Mouse (Mus musculus) frontal cortex, postnatal 25 days (tissue): ENCODE data around the gene St14.

Source experiments
- DNase-seq, 2 experiments: peaks; one replicate each; pipeline ENCODE4 v3.0.0; 2022; ENCODE audit warnings: low spot score in 2 of 2

Gene St14

DNA sequence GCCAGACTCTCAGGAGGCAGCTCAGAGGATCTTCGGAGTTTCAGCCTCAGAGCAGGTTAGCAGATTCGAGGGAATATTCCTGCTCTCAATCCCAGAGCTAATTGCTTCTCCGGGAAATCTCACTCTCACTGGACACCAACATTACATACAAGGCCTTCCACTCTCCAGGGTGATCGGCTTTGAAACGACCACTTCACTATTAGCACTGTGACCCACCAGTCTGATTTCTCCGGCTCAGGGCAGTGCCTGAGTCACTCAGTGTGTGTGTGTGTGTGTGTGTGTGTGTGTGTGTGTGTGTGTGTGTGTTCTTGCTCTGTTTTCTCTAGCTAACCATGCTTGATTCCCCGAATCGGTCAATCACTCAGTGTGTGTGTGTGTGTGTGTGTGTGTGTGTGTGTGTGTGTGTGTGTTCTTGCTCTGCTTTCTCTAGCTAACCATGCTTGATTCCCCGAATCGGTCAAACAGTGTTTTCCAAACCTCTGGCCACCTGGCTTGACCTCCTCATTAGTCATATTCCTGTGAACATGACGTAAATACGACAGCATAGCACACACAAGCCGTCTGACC, 9.1 kb downstream of the St14 start:
- DNase-seq = no peak

- DNase-seq = no peak
Observed at GRCm38 (mm10) chr9:31120533-31120915, 11.1 kb downstream of the St14 start.

DNA sequence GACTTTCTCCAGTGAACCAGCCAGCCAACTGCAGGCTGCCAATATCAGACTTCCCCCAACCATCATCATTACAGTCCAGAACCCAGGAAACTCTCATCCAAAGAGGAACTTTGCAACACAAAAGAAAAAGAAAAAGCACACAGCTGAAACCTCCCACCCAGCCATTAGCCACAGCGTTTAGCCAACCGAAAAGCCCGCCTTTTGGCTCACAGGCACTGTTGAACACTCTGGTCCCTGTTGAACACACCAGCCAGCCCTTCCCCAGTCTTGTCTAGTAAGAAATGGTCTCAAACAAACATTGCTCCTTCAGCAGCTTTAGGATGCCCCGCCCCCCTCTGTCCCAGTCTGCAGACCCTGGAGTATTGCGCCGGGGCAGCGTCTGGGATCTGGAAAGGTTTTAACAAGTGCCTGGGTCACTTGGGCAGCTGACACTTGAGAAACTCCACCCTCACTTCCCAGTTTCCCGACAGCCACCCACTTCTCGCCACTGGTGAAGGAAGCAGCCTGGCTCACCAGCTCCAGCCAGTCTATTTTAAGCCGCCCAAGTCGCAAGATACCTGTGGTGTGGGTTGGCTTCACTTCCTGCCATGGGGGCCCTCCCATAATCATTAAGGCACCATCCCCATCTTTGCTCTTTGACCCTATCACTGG, 11.6 kb downstream of the St14 start:
- no peak for DNase-seq

GRCm38 (mm10) chr9:31119405-31119804, 12.2 kb downstream of the St14 start:
- DNase-seq = no peak

GRCm38 (mm10) chr9:31118520-31119298, 12.9 kb downstream of the St14 start:
- DNase-seq = no peak

GRCm38 (mm10) chr9:31117488-31117887, 14.2 kb downstream of the St14 start:
- DNase-seq = no peak

DNA sequence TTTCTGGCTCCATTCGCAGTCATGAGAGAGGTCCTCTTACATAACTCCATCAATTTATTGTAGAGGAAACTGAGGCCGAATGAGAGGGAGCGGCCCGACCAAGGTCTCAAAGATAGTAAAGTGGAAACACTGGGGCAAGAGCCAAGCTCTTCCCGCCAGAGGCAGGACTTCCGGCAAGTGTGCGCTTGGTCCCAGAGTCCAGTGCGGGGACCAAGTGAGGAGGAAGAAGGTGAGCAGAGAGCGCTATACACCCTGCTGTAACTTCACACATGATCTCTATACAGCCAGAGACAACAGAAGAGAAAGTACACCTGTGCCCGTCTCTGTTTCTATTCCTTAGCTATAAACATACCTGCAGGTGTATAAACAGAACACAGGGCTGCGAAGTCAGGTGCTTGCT, 14.6 kb downstream of the St14 start:
- no peak for DNase-seq

DNA sequence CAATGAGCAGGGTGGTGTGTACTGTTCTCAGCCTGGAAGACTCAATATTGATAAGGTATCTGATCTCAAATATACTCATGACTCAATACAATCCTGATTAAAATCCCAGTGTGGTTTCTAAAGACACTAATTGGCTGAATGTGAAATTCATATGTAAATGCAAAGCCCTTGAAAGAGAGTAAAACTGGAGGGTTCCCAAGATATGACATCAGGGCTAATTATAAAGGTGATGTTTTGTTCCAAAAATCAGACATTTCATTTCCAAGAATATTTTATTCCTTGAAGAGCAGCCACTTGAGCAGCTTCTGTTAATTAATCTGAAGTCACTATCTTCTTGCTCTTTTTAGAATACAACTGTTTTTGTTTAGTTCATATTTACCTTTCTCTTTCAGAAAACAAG, 16.1 kb downstream of the St14 start:
- no peak for DNase-seq

DNA sequence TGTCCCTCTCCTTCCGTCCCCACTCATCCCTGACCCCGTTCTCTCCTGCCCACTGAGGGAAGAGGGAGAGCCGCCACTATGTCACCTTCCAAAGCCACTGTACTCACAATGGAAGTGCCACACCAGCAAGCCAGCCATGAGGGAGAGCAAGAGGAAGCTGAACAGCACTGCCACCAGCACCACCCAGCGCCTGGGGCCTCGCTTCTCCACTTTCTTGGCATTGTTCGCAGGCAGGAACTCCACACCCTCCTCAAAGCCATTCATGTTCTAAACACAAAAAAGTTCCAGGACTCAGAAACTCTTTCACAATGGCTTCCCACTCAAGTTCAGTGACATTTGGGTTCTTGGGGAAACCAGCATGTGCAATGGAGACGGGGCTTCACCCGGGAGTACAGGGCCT, 23.2 kb downstream of the St14 start:
- no peak for DNase-seq

GRCm38 (mm10) chr9:31098118-31098517, 33.5 kb downstream of the St14 start:
- no peak for DNase-seq

DNA sequence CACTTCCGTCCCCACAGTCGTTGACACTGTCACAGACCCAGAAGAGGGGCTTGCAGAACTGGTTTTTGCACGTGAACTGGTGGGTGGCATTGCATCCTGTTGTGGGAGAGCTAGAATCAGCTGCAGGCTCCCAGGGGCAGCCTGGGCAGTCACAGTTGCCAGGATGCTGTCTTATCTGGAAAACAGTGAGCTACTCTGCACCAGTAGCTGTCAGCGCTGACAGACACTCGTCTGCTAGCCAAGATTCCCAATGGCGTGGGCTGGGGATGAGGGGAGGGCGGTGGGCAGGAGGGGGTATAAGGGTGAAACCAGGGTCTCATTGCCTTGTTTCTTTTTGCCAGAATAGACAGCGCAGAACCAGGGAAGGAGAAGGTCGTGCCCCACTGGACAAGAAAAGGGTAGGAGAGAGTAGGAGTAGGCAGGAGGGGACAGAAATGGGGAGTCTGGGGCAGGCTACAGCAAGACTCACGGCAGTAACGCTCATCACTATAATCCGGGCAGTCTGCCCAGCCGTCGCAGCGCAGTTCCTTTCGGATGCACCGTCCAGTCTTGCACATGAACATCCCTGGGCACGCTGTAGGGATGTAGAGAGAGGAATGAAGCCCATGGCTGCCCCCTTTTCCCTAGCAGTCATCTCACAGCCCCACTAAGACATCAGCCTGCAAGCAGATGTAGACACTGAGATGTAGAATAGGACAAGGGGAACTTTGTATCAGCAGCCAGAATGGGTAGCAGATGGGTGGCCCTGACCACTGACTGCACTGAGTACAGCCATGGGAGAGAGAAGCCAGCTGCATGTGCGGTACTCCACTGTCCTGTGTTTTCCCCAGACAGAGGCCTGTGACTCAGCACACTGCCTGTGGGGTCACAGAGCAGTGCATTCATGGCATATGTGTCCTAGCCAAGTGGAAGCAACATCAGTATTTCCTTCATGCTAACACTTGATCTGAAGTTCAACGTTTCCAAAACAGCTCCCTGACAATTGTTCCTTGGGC, 34.3 kb downstream of the St14 start:
- DNase-seq = no peak

GRCm38 (mm10) chr9:31092833-31093195, 38.8 kb downstream of the St14 start:
- DNase-seq = no peak

- DNase-seq = no peak
Observed at GRCm38 (mm10) chr9:31092111-31092832, 39.4 kb downstream of the St14 start.

DNA sequence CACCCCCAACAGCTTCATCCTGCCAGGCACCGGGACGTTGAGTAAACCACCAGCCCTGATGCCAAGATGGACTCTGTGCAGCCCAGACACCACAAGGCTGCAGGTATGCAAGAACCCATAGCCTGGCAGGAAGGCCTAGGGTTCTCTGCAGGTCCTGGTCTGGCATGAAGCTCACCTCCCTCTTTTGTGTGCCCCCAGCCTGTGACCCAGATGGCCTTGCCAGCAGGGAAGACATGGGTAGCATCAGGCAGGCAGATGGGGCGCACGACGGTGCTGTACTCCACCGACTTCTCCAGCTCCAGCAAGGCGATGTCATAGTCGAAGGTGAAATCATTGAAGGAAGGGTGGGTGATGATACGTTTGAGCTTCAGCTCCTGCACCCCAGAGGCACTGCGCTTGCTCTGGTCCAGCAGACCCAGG, 40.5 kb downstream of the St14 start:
- no peak for DNase-seq

DNA sequence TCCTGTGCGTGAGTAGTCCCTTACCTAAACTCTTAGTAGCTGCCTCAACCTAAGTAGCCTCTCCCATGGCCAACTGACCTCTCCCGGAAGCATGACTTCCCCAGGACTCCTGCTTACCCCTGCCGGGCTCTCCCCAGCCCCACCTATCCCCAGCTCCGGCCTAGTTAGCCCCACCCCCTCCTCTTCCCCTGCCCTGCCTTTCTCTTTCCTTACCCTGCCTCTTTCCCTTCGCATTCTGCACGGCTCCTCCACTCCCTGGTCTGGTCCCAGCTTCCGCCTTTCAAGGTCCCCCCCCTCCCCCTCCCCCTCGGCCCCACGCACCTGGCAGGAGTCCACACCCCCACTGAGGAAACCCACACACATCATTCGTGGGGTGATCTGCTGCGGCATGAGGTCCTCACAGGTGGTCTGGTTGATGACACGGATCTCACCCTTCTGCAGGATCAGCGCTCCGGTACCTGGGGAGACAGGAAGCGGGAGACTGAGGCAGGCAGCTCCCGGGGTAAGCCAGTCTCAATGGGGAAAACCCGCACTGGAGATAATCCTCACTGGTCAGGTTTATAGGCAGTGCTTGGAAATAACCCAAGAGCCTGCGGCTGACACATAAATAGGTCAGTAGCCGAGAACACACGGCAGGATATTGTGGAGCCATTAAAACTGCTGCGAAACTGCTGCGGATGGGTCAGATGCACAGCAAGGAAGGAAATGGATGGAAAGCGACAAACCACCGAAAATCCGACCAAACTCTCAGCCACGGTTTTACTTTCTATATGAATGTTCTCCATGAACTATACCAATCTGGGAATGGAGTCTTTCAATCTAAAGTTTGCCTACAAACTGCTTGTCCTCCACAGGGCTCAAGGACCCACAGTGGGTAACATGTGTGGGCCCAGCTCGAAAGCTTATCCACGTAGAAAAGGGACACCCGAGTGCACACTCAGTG, 41.3 kb downstream of the St14 start:
- no peak for DNase-seq

DNA sequence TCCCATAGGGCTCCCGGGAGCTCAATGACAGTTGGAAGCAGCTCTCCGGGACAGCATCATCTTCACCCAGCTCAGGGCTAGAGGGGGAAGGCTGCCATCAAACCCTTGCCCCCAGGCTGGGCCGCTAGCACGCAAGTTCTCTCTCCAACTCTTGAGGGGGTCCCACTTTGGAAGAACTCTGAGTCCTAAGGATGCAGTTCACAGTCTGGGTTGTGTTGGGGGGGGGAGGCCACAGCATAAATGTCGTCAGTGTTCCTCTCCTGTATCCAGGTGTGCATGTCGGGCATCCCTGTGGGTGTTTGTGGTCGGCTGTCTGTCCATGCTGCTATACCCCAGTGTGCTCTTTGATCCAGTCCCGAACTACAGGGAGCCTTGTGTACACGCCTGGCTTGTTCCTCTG, 42.1 kb downstream of the St14 start:
- DNase-seq = no peak

DNA sequence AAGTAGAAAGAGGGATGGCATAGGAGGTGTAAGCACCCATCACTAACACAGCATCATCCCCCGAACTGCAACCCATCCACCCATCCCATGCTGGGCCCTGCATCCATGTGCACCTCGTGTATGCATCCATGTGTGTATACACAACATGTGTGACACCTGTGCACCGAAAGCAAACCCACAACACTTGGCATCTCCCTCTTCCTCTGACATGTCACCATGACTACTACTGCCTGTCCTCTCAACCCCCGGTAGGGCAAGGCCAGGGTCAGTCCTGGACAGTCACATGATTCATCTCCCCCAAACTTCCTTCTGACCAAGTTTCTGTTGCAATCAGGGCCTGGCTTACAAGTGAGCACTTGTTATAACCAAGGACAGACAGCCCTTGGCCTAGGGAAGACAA, 42.8 kb downstream of the St14 start:
- no peak for DNase-seq

DNA sequence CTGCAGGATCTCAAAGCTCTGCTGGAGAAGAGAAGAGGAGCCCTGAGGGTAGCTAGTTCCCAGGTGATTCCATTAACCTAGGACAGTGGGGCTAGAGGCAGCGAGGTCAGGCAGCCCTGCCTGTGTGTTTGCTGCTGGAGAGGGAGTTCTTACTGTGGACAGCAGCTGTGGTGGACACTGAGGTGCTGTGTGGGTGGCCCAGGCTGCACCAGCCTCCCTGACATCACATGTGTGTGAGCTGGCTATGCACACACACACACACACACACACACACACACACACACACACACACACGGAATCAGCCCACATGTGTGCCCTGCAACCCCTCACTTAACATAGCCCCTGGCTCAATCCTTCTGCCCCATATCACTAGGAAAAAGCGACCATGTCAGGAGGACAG, 43.5 kb downstream of the St14 start:
- DNase-seq = no peak

DNA sequence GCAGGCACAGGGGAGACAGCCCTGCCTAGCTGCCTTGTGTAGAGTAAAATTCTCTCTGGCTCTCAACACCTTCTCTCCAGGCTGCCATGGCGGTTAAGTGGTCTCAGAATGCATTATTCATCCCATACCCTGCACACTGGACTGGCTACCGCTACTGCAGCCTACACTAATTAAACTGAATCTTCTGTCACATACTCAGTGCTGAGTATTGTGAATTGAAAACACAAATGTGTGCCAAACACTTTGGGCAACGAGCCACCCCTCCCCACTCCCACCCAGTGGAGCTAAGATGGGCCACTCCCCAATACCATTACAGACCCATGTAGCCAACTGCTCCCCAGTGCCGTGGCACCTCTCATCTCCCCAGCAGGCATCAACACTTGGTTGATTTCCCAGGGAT, 44.2 kb downstream of the St14 start:
- no peak for DNase-seq

GRCm38 (mm10) chr9:31086754-31087145, 44.9 kb downstream of the St14 start:
- no peak for DNase-seq
